Mouse (Mus musculus): ENCODE data around the gene Wbp1l. TPM values are rescaled to one million over a fixed set of nuclear protein-coding genes. Genes with fewer than 3 reads are reported as not detected.

Gene Wbp1l
- polyA plus RNA-seq, 1 experiment from 2014 or later, result 48.8 TPM

DNA sequence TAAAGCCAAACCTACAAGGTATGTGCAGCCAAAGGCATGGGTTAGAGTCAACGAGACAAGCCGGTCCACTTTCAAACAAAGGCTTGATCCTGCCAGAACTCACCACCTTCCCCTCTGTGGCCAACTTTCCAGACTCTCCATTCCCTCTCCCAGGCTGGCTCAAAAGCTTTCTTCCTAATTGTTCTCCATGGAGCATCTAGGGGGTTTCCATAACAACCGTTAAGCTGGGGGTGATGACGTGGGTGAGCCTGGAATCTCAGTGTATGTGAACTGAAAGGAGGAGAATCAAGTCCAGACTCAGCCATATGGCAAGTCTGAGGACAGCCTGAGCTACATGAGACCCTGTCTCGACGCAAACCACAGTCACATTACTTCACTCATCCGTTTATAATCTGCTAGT lies 66.6 kb downstream of the Wbp1l start:
- WGBS, result 72% methylated on average over 7 of the region's 7 CpGs
- no peak for DNase-seq (ENCODE audit: low spot score)
- ATAC-seq (ENCODE audit: insufficient read depth, low FRiP score, low TSS enrichment), result no peak

DNA sequence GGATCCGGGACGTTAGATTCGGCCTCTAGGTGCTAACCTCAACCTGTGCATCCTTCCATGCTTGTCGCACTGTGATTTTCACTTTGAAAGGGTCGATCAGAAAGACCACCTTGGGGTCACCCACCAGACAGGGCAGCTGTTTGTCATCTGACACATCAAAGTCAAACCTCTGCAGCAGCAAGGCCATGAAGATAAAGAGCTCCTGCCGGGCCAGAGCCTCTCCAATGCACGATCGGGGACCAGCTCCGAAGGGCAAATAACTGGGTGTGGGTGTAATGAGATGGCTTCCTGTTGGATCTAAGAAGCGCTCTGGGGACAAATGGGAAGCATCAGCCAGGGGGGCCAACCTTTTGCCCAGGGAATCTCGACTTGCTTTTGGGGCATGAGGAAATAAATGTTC lies 68.4 kb downstream of the Wbp1l start:
- no peak overlapping the region for H3K4me3 ChIP-seq (ENCODE audit: low read depth, low read length)
- DNase-seq (ENCODE audit: low spot score), result no peak

More for the DNA sequence above, 66.6 kb downstream of the Wbp1l start:
- H3K4me2 ChIP-seq (ENCODE audit: low read depth), result no peak overlapping the region
- no peaks in the 10 kb centered on the region for H3K9me3 ChIP-seq (ENCODE audit: control insufficient read depth, low read length)
- H3K27ac ChIP-seq (ENCODE audit: low read depth, low read length), result no peak overlapping the region
- H3K4me1 ChIP-seq (ENCODE audit: control insufficient read depth, insufficient read depth, low read length), result no peaks in the 10 kb centered on the region; the same call in 1 of the 2 replicates
- H3K36me3 ChIP-seq (ENCODE audit: control insufficient read depth, insufficient read depth, low read length), result no peaks in the 10 kb centered on the region
- no peak overlapping the region for H3K4me3 ChIP-seq (ENCODE audit: low read depth, low read length)
- H3K9ac ChIP-seq (ENCODE audit: low read length), result no peak overlapping the region; the same call in 1 of the 2 replicates
- no peaks in the 10 kb centered on the region for H3K27me3 ChIP-seq (ENCODE audit: control insufficient read depth, insufficient read depth, low read length)

DNA sequence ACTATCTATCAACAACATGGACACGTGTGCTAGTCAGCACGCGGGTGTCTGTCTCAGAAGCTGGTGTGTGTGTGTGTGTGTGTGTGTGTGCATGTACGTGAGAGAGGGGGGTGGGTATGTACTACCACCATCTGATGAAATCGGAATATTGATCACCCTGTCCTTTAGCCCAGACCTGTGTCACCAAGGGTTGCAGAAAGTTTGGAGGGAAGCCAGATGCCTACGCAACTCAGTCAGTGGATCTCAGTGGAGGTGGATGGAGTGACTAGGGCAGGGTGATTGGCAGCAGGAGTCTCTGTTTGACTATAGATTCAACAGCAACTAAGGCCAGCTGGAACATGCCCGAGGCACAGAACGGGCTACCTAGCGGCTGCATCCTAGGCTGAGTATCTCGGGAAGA lies 69.4 kb downstream of the Wbp1l start:
- Histone ChIP-seq H3K4me2 (ENCODE audit: low read depth) (no peak overlapping the region), H3K4me1 (ENCODE audit: control insufficient read depth, insufficient read depth, low read length) (no peaks in the 10 kb centered on the region; the same call in 1 of the 2 replicates), H3K36me3 (ENCODE audit: control insufficient read depth, insufficient read depth, low read length) (no peaks in the 10 kb centered on the region), H3K9ac (ENCODE audit: low read length) (no peak overlapping the region), H3K9me3 (ENCODE audit: control insufficient read depth, low read length) (no peaks in the 10 kb centered on the region), H3K27ac (ENCODE audit: low read depth, low read length) (no peak overlapping the region), H3K4me3 (ENCODE audit: low read depth, low read length) (no peak overlapping the region), H3K27me3 (ENCODE audit: control insufficient read depth, insufficient read depth, low read length) (no peaks in the 10 kb centered on the region)
- DNase-seq (ENCODE audit: low spot score) (no peak), ATAC-seq (ENCODE audit: insufficient read depth, low FRiP score, low TSS enrichment) (no peak)
- 93% methylated on average over 10 of the region's 10 CpGs for WGBS

More for the DNA sequence above, 68.4 kb downstream of the Wbp1l start:
- 61% methylated on average over 11 of the region's 11 CpGs for WGBS
- Histone ChIP-seq H3K36me3 (ENCODE audit: control insufficient read depth, insufficient read depth, low read length) (no peaks in the 10 kb centered on the region), H3K4me2 (ENCODE audit: low read depth) (no peak overlapping the region), H3K9ac (ENCODE audit: low read length) (no peak overlapping the region), H3K4me1 (ENCODE audit: control insufficient read depth, insufficient read depth, low read length) (no peaks in the 10 kb centered on the region; the same call in 1 of the 2 replicates), H3K9me3 (ENCODE audit: control insufficient read depth, low read length) (no peaks in the 10 kb centered on the region), H3K27me3 (ENCODE audit: control insufficient read depth, insufficient read depth, low read length) (no peaks in the 10 kb centered on the region), H3K27ac (ENCODE audit: low read depth, low read length) (no peak overlapping the region)
- no peak for ATAC-seq (ENCODE audit: insufficient read depth, low FRiP score, low TSS enrichment)

DNA sequence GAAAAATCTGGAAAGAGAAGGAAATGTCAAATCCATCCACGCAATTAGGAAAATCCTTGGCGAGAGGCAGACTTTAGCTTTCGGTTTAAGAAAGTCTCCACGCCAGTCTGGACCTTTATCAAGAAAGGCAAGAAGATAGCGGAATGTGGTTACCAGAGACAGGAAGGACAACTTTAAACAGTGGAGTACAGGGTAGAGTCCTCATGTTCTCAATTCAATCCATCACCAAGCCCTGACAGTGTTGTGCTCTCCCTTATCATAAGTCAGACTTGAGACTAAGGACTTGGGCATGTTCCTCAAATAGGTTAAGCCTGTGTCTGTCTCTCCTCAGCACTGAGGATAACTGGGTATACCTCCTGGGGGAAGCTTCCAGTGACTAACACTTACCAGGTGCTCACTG lies 70.9 kb downstream of the Wbp1l start:
- Histone ChIP-seq H3K9ac (ENCODE audit: low read length) (no peak overlapping the region), H3K27me3 (ENCODE audit: control insufficient read depth, insufficient read depth, low read length) (no peaks in the 10 kb centered on the region), H3K9me3 (ENCODE audit: control insufficient read depth, low read length) (no peaks in the 10 kb centered on the region), H3K4me1 (ENCODE audit: control insufficient read depth, insufficient read depth, low read length) (no peaks in the 10 kb centered on the region; the same call in 1 of the 2 replicates), H3K27ac (ENCODE audit: low read depth, low read length) (no peak overlapping the region), H3K36me3 (ENCODE audit: control insufficient read depth, insufficient read depth, low read length) (no peaks in the 10 kb centered on the region), H3K4me3 (ENCODE audit: low read depth, low read length) (no peak overlapping the region), H3K4me2 (ENCODE audit: low read depth) (no peak overlapping the region)
- ATAC-seq (ENCODE audit: insufficient read depth, low FRiP score, low TSS enrichment) (no peak), DNase-seq (ENCODE audit: low spot score) (no peak)
- WGBS, result 88% methylated on average over 5 of the region's 5 CpGs

DNA sequence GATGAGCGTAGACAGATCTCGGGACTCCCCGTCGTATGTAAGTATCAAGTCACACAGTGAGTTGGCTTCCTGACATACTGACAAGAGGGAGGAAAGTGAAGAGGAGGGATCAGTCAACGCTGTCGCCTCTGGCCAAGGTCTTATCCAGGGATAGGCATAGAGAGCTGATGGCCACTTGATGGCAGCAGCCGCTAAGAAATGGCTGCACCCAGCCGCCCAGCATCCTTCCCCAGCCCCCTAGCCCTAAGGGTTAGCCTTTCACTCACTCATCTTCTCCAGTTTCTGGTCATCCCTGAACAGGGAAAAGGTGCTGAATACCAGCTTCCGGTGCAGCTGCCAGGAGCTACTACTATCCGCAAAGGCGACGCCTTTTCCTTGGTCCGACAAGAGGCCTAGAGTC lies 71.8 kb downstream of the Wbp1l start:
- H3K27me3 ChIP-seq (ENCODE audit: control insufficient read depth, insufficient read depth, low read length), result no peaks in the 10 kb centered on the region
- H3K9me3 ChIP-seq (ENCODE audit: control insufficient read depth, low read length), result no peaks in the 10 kb centered on the region
- WGBS, result 35% methylated on average over 13 of the region's 13 CpGs
- no peak overlapping the region for H3K4me3 ChIP-seq (ENCODE audit: low read depth, low read length)
- no peak overlapping the region for H3K27ac ChIP-seq (ENCODE audit: low read depth, low read length)
- DNase-seq (ENCODE audit: low spot score) (peak; percentile 72), ATAC-seq (ENCODE audit: insufficient read depth, low FRiP score, low TSS enrichment) (no peak)
- H3K4me1 ChIP-seq (ENCODE audit: control insufficient read depth, insufficient read depth, low read length), result no peaks in the 10 kb centered on the region; the same call in 1 of the 2 replicates
- H3K9ac ChIP-seq (ENCODE audit: low read length), result no peak overlapping the region
- no peaks in the 10 kb centered on the region for H3K36me3 ChIP-seq (ENCODE audit: control insufficient read depth, insufficient read depth, low read length)
- no peak overlapping the region for H3K4me2 ChIP-seq (ENCODE audit: low read depth)

DNA sequence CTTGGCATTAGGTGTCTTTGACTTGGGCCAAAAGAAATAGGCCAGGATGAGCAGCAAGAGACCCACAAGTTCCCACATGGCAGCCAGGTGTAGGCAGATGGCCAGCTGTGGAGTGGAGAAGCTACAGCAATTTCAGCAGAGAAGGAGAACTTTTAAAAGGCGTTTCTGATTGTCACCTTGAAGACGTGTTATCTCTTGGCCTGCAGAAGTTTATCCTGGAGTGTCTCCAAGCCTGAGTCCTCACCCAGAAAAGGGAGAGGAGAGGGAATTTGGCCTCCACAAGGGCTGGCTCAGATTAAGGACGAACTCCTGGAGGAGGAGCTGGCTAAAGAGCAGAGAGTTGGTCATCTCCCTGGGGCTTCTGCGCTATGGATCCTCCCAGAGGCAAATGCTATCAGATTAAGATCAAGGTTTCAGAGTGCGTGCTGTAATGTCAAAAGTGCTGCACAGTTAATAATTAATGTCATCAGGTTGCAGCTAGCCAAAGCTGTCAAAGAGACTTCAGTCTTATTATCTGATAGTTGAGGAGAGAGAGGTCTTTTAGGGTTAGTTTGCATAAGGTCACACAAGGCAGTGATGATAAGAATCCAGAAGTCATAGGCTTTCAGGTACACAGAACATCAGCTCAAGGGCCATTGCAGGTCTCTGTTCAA lies 74.0 kb downstream of the Wbp1l start, which contains the start of gene Cyp17a1:
Cyp17a1 (minus strand) TSS at position 407 of the 653 bp plus-strand sequence.
- no peaks in the 10 kb centered on the region for H3K4me1 ChIP-seq (ENCODE audit: control insufficient read depth, insufficient read depth, low read length)
- ATAC-seq (ENCODE audit: insufficient read depth, low FRiP score, low TSS enrichment) (no peak), DNase-seq (ENCODE audit: low spot score) (no peak)
- 69% methylated on average over 5 of the region's 5 CpGs for WGBS
- no peak within 1 kb of the TSS for H3K4me3 ChIP-seq (ENCODE audit: low read depth, low read length)
- H3K9ac ChIP-seq (ENCODE audit: low read length), result no peak within 1 kb of the TSS
- H3K36me3 ChIP-seq (ENCODE audit: control insufficient read depth, insufficient read depth, low read length), result no peaks in the 10 kb centered on the region
- no peaks in the 10 kb centered on the region for H3K9me3 ChIP-seq (ENCODE audit: control insufficient read depth, low read length)
- H3K4me2 ChIP-seq (ENCODE audit: low read depth), result no peak within 1 kb of the TSS
- no peaks in the 10 kb centered on the region for H3K27me3 ChIP-seq (ENCODE audit: control insufficient read depth, insufficient read depth, low read length)
- no peak within 1 kb of the TSS for H3K27ac ChIP-seq (ENCODE audit: low read depth, low read length)

DNA sequence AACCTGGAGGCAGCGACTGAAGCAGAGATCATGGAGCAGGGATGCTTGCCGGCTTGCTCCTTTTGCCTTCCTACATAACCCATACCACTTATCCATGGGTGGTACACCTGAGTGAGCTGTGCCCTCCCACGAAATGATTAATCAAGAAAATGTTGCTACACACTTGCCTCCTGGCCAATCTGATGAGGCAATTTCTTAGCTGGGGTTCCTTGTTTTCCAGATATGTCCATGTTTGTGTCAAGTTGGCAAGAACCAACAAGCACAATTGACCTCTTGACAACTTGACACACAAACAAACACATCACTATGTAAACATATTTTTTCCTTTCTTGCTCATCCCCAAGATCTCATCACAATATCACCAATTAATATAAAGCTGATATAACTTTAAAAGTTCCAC lies 76.8 kb downstream of the Wbp1l start:
- Histone ChIP-seq H3K27ac (ENCODE audit: low read depth, low read length) (no peak overlapping the region), H3K36me3 (ENCODE audit: control insufficient read depth, insufficient read depth, low read length) (no peaks in the 10 kb centered on the region), H3K4me3 (ENCODE audit: low read depth, low read length) (no peak overlapping the region), H3K9me3 (ENCODE audit: control insufficient read depth, low read length) (no peaks in the 10 kb centered on the region), H3K27me3 (ENCODE audit: control insufficient read depth, insufficient read depth, low read length) (no peaks in the 10 kb centered on the region), H3K4me1 (ENCODE audit: control insufficient read depth, insufficient read depth, low read length) (no peaks in the 10 kb centered on the region), H3K4me2 (ENCODE audit: low read depth) (no peak overlapping the region), H3K9ac (ENCODE audit: low read length) (no peak overlapping the region)
- ATAC-seq (ENCODE audit: insufficient read depth, low FRiP score, low TSS enrichment) (no peak), DNase-seq (ENCODE audit: low spot score) (no peak)
- WGBS, result 81% methylated on average over 3 of the region's 3 CpGs

DNA sequence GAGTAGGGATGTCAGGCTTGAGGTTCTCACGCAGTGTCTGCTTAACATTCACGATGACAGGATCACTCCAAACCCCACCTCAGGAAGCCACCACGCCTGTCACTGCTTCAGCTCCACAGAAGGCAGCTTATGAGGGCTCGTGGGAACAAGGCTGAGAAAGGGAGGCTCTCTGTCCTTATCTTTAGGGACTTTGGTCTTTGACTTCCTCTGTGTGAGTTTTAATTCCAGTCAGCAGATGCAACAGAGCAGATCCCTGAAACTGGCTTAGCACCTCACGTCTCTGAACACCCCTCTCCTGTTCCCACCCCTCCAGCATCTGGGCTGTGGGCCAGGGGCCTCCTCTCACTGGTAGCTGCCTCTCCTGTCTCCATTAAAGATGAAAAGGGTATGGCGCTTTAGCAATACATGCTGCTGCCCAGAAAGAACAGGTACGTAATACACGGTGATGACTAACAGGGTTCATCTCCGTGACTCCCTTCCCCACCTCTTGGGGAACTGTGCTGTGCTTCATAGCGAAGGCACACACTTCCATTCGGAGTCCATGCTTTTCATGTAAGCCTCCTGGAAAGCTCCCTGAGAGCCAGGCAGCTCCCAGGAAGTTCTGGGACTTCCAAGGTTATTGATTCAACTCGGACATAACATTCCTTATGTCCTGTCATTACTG lies 81.0 kb downstream of the Wbp1l start:
- Histone ChIP-seq H3K9me3 (ENCODE audit: control insufficient read depth, low read length) (no peaks in the 10 kb centered on the region), H3K27me3 (ENCODE audit: control insufficient read depth, insufficient read depth, low read length) (no peaks in the 10 kb centered on the region), H3K4me3 (ENCODE audit: low read depth, low read length) (no peak overlapping the region), H3K9ac (ENCODE audit: low read length) (no peak overlapping the region), H3K27ac (ENCODE audit: low read depth, low read length) (no peak overlapping the region), H3K4me2 (ENCODE audit: low read depth) (no peak overlapping the region), H3K4me1 (ENCODE audit: control insufficient read depth, insufficient read depth, low read length) (no peaks in the 10 kb centered on the region), H3K36me3 (ENCODE audit: control insufficient read depth, insufficient read depth, low read length) (no peaks in the 10 kb centered on the region)
- 77% methylated on average over 12 of the region's 12 CpGs for WGBS
- DNase-seq (ENCODE audit: low spot score) (no peak), ATAC-seq (ENCODE audit: insufficient read depth, low FRiP score, low TSS enrichment) (no peak)
